Mouse (Mus musculus) intestine, embryonic 15.5 days (tissue): ENCODE data around the gene Camkv. TPM values are rescaled to one million over a fixed set of nuclear protein-coding genes. Genes with fewer than 3 reads are reported as not detected.

Experiments used
- ATAC-seq: fragments of 200-750 bp; cut with Nextera tagmentation; 2 replicates; pipeline ENCODE4 v1.8.0; 2017; ENCODE audit warnings: moderate TSS enrichment, moderate library complexity
- H3K27ac ChIP-seq: fragments of 300-500 bp; sonication (generic); 2 replicates; pipeline ENCODE4 v1.5.1; 2015; ENCODE audit warnings: mild to moderate bottlenecking, inconsistent platforms
- H3K27me3 ChIP-seq: fragments of 300-500 bp; sonication (generic); replicated peaks from 2 replicates; pipeline ENCODE4 v1.6.1; 2015; ENCODE audit warnings: inconsistent platforms
- H3K36me3 ChIP-seq: fragments of 300-500 bp; sonication (generic); 2 replicates; pipeline ENCODE4 v1.6.1; 2015; ENCODE audit warnings: inconsistent platforms
- H3K4me1 ChIP-seq: fragments of 300-500 bp; sonication (generic); replicated peaks from 2 replicates; pipeline ENCODE4 v1.6.1; 2015; ENCODE audit warnings: inconsistent platforms
- H3K4me2 ChIP-seq: fragments of 300-500 bp; sonication (generic); replicated peaks from 2 replicates; pipeline ENCODE4 v1.6.1; 2015; ENCODE audit warnings: mild to moderate bottlenecking, inconsistent platforms
- H3K4me3 ChIP-seq: fragments of 300-500 bp; sonication (generic); replicated peaks from 2 replicates; pipeline ENCODE4 v1.5.1; 2015; ENCODE audit warnings: inconsistent platforms
- H3K9ac ChIP-seq: fragments of 300-500 bp; sonication (generic); 2 replicates; pipeline ENCODE4 v1.6.1; 2015; ENCODE audit warnings: inconsistent platforms
- H3K9me3 ChIP-seq: fragments of 300-500 bp; sonication (generic); 2 replicates; pipeline ENCODE4 v1.6.1; 2016; ENCODE audit warnings: inconsistent platforms
- WGBS: fragments of 180-500 bp; shearing (Covaris S2); methylation state at CpG from one replicate; pipeline ENCODE4 v1.1.7; 2015; 5-methylcytosine and 5-hydroxymethylcytosine counted together
- polyA plus RNA-seq: library from polyadenylated mRNA; unstranded; fragments of >200 nt; fragmentation: Nextera tagmentation; extraction: Ambion mirVana; gene quantifications from 2 replicates; pipeline ENCODE4 v1.2.1, GENCODE M21; 2015

Camkv gene
- polyA plus RNA-seq, 1 experiment from 2014 or later = 2.2 TPM

DNA sequence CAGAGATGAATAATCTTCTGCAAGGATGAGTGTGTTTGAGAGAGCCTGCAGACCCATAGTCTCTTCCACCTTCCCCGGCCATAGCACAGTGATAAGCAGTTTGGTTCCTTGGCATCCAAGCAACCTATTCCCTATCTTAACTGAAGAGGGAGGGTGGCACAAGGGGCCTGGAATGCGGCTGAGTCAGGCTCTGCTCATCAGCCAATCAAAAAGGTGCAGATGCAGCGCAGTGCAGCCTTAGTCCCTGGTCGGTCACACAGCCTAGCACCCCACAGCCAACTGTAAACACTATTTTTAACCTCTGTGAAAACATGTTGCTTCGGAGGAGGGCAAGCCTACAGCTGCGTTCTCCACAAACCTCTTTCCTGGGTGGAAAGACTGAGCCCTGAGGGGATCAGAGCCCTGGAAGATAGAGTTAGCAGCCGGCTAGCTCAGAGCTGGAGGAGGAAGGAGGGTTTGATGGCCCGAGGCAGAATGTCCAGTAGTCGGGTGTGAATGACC is 8.5 kb upstream of the Camkv start:
- Histone ChIP-seq H3K27me3 (no peaks in the 10 kb centered on the region), H3K9ac (no peak overlapping the region), H3K9me3 (no peaks in the 10 kb centered on the region), H3K4me1 (peaks cover 15% of the 10 kb centered on the region), H3K27ac (no peak overlapping the region), H3K4me3 (no peak overlapping the region), H3K4me2 (no peak overlapping the region), H3K36me3 (no peaks in the 10 kb centered on the region)
- 41% methylated on average over 9 of the region's 9 CpGs for WGBS
- no peak for ATAC-seq

DNA sequence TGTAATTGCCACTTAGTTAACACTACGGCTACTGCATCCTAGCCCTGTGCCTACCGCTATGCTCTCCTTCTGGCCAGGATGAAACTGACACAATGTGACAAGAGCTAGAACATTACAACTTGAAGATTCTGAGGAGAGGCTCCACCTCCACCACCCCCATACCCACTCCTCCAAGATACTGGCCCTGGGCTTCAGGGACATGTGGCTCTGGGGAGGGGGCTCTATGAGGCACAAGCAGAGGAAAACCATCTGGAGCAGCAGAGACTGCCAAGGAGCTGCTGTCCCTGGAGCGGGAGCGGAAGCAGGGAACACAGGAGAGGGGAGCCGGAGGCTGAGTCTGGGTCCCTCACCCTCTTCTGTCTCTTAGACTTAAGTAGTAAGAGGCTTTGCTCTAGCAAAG is 7.7 kb upstream of the Camkv start:
- Histone ChIP-seq H3K9me3 (no peaks in the 10 kb centered on the region), H3K27me3 (no peaks in the 10 kb centered on the region), H3K27ac (no peak overlapping the region), H3K4me1 (peaks cover 17% of the 10 kb centered on the region), H3K9ac (no peak overlapping the region), H3K4me2 (no peak overlapping the region), H3K36me3 (no peaks in the 10 kb centered on the region), H3K4me3 (no peak overlapping the region)
- ATAC-seq = no peak
- WGBS = 55% methylated on average over 5 of the region's 5 CpGs

DNA sequence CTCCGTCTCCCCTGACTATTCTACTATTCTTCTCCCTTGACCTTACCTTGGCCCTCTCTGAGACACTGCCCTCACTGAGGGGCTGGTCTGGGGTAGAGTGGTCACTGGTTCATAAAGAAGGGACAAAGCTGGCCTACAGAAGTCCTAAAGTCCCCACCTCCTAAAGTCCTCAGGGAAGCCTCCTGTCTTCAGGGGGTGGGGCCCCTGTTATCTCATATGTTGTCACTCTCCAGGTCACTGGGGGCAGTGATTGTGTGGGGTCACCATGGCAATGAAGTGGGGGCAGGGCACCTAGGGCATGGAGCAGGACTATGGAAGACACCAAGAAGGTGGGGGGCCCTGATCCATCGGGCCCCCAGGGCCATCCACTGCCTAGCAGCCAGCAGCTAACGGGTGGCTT is 7.3 kb upstream of the Camkv start, which contains the start of gene Actl11:
Gene Actl11, plus strand, starts transcription at position 301 of the 400 bp plus-strand sequence.
- Histone ChIP-seq H3K27ac (no peak within 1 kb of the TSS), H3K4me3 (no peak within 1 kb of the TSS), H3K36me3 (no peaks in the 10 kb centered on the region), H3K27me3 (no peaks in the 10 kb centered on the region), H3K9me3 (no peaks in the 10 kb centered on the region), H3K4me2 (no peak within 1 kb of the TSS), H3K9ac (no peak within 1 kb of the TSS), H3K4me1 (peaks cover 17% of the 10 kb centered on the region)
- no peak for ATAC-seq
- 79% methylated on average over 3 of the region's 3 CpGs for WGBS

DNA sequence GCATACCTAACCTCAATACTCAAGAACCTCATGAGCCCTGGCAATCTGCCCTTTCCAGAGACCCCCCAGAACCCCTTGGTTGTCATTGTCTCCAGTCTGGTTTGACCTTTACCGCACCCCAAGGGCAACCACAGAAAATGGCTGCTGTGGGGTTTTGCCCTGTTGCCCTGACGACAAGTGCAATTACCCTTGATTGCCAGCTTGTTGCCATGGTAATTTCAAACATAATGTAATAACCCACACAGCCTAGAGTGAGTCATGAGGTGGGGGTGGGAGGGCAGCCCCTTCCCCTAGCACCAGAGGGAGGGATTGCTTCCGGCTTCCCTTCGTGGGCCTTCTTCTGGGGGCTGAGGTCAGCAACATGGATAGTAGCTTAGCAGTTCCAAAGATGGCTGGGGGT is 3.3 kb upstream of the Camkv start:
- ATAC-seq = peak; percentile 37; the same call in 1 of the 2 replicates
- WGBS = 57% methylated on average over 4 of the region's 4 CpGs

DNA sequence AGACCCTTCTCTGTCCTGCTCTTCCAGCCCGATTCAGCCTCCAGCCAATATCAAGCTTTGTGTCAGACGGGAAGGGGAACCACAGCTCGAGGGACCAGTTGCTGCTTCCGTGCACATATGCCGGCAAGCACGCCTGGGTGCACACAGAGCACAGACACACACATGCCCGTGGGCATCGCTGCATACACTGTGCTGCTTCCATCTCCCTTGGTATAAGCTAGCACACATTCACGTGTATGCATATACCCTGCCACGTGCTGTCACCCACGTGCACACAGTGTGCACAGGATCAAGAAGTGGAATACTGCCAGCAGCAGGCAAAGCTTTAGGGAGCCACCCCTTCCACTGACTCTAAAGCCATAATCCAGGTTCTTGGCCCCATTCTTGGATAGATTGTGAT is 1.3 kb upstream of the Camkv start:
- Histone ChIP-seq H3K9ac (no peak overlapping the region), H3K4me1 (peaks cover 17% of the 10 kb centered on the region), H3K9me3 (no peaks in the 10 kb centered on the region), H3K36me3 (no peaks in the 10 kb centered on the region), H3K4me3 (no peak overlapping the region), H3K27me3 (peaks cover 23% of the 10 kb centered on the region), H3K4me2 (no peak overlapping the region), H3K27ac (no peak overlapping the region)
- no peak for ATAC-seq
- 87% methylated on average over 11 of the region's 11 CpGs for WGBS

More for the DNA sequence above, 3.3 kb upstream of the Camkv start:
- Histone ChIP-seq H3K36me3 (no peaks in the 10 kb centered on the region), H3K4me2 (no peak overlapping the region), H3K9ac (no peak overlapping the region), H3K27me3 (peaks cover 18% of the 10 kb centered on the region), H3K9me3 (no peaks in the 10 kb centered on the region), H3K27ac (no peak overlapping the region), H3K4me1 (peaks cover 26% of the 10 kb centered on the region), H3K4me3 (no peak overlapping the region)

DNA sequence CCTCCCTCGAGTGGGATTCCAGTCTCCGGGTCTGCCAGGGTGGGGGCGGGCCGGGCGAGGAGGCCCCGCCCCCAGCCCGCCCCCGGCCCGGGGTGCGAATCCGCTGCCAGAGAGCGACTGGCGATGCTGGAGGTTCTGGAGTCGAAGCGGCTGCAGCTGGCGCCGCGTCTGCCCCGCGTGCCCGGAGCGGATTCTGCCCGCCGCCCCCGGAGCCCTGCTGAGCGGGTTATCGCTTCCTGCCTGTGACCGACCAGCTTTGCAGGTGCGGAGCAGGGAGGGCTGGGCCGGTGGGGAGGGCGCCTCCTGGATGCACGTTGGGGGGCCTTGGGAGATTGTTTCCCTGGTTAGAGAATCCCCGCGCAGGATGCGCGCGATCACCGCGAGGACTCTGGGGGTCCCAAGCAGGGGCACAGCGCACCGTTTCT is 328 bp downstream of the Camkv start:
- Histone ChIP-seq H3K27ac (no peak overlapping the region), H3K4me3 (peak overlapping the region; percentile 39), H3K9me3 (no peaks in the 10 kb centered on the region), H3K4me1 (peaks cover 17% of the 10 kb centered on the region), H3K4me2 (peak overlapping the region; percentile 88), H3K9ac (peak overlapping the region; percentile 28), H3K27me3 (peaks cover 23% of the 10 kb centered on the region), H3K36me3 (no peaks in the 10 kb centered on the region)
- peak; percentile 53 for ATAC-seq
- 1% methylated on average over 41 of the region's 41 CpGs for WGBS

DNA sequence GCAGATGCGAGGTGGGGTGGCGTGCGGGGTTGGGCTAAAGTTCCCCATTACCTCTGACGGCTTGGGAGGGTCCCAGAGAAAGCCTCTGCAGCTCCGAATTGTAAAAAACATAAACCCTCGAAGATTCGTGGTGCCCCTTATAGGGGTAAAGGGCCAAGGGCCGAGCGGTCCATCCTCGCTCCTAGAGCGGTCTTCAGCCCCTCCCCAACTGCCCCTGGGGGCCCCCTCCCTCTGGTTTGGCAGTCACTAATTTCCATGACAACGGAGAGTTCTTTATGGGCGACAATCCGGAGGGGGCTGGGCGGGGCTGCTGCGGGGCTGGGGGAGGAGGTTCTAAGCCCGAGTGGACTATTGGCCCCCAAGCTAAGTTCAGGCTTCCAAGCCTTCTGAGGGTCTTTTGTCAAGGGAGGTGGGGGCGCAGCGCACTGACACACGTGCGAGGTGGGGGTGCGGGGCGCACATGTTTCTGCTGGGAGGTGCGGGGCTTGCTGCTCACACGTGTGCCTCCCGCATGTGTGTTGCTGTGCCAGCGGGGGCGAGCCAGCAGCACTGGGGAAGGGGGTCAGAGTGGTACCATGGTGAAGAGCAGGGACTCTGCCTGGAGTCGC is 845 bp downstream of the Camkv start:
- Histone ChIP-seq H3K9me3 (no peaks in the 10 kb centered on the region), H3K4me2 (peak overlapping the region; percentile 88), H3K9ac (peak overlapping the region; percentile 28), H3K4me1 (peaks cover 17% of the 10 kb centered on the region), H3K27ac (no peak overlapping the region), H3K4me3 (peak overlapping the region; percentile 39), H3K36me3 (no peaks in the 10 kb centered on the region), H3K27me3 (peaks cover 25% of the 10 kb centered on the region)
- 5% methylated on average over 29 of the region's 29 CpGs for whole genome bisulfite sequencing
- peak; percentile 29; the same call in 1 of the 2 replicates for ATAC-seq

DNA sequence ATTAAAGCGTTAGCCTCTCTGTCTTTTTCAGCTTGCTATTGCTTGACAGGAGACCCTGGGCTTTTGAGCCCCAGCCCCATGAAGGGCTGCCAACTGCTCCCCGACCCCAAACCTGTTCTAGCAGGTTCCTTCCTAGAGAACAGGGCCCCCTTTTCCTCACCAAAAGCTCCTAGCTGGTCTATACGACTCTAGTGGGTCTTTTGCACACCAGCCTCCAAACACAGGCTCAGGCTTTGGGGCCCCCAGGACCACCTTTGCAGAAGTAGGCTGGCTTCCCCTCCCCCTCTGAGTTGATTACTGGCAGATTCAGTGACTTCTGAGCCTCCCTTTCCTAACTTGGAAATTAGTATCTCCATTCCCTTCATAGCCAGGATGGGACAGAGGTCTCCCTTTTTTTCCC is 1.4 kb downstream of the Camkv start:
- Histone ChIP-seq H3K27me3 (peaks cover 25% of the 10 kb centered on the region), H3K4me3 (no peak overlapping the region; the same call in 1 of the 2 replicates), H3K36me3 (no peaks in the 10 kb centered on the region), H3K9ac (no peak overlapping the region), H3K4me1 (peaks cover 15% of the 10 kb centered on the region), H3K9me3 (no peaks in the 10 kb centered on the region), H3K27ac (no peak overlapping the region), H3K4me2 (peak overlapping the region; percentile 88)
- ATAC-seq = no peak
- WGBS = 23% methylated on average over 3 of the region's 3 CpGs

DNA sequence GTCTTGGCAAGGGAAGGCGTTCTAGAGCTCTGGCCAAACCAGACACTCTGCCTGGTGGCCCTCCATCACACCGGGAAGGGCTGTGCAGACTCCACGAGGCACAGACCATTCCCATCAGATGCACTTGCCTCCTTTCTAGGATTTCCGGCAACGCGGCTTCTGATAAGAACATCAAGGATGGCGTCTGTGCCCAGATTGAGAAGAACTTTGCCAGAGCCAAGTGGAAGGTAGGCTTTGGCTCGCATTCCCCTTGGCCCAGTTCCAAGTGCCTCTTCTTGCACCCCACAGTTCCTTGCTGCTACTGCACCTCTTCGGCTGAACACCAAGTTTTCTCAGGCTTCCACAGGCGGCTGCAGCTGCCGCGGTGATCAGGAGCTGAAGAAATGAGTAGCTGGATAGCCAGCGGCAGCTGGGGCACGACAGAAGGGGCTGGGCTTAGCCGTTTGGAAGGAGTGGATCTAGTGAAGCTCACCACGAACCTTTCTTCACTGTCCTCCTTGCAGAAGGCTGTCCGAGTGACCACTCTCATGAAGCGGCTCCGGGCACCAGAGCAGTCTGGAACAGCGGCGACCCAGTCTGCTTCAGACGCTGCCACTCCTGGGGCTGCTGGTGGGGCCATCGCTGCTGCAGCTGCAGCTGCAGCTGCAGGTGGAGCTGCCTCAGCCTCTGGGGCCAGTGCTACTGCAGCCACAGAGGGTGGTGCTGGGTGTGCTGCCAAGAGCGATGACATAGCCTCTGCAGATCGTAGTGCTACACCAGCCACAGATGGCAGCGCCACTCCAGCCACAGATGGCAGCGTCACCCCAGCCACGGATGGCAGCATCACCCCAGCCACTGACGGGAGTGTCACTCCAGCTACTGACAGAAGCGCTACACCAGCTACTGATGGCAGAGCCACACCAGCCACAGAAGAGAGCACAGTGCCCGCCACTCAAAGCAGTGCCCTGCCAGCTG is 12.0 kb downstream of the Camkv start:
- Histone ChIP-seq H3K27ac (no peak overlapping the region), H3K9me3 (no peaks in the 10 kb centered on the region), H3K9ac (no peak overlapping the region), H3K4me2 (no peak overlapping the region), H3K36me3 (no peaks in the 10 kb centered on the region), H3K4me1 (peaks cover 3% of the 10 kb centered on the region), H3K27me3 (no peaks in the 10 kb centered on the region), H3K4me3 (no peak overlapping the region)
- 88% methylated on average over 31 of the region's 31 CpGs for WGBS
- no peak for ATAC-seq

DNA sequence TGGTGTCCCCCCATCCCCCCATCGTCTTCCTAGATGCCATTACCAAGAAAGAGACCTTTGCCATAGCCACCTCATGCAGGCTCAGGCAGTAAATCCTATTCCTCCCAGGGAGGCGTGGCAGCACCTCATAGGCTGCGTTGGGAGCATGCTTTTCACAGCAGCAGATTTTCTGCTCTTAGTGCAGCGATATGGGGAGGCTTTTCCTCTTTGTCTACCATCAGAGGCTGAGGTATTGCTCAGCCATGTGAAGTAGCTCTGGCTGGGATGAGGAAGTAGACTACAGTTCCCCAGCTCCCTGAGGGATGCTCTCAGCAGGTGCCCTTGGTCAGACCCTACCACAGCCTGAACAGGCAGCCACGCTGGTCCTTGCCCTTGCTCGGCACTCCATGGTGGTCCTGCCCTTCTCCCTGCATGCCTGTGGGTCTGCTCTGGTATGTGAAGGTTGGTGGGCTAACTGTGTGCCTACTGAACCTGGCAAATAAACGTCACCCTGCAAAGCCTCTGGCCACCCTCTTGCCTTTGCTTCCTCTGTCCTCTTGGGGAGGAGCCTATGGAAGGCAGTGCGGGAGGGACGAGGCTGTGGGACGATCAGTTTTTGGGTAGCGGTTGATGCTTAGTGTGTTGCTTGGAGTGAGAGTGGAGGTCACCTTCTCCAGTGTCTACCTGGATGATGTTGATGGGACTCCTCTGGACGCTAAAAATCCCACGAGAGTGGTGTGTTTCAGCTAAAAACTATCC is 13.9 kb downstream of the Camkv start:
- H3K4me3 ChIP-seq = no peak overlapping the region
- H3K9ac ChIP-seq = no peak overlapping the region
- H3K27ac ChIP-seq = no peak overlapping the region
- peaks cover 3% of the 10 kb centered on the region for H3K4me1 ChIP-seq
- H3K27me3 ChIP-seq = no peaks in the 10 kb centered on the region
- no peak overlapping the region for H3K4me2 ChIP-seq
- no peaks in the 10 kb centered on the region for H3K9me3 ChIP-seq
- no peak for ATAC-seq
- WGBS = 75% methylated on average over 13 of the region's 13 CpGs
- no peaks in the 10 kb centered on the region for H3K36me3 ChIP-seq

DNA sequence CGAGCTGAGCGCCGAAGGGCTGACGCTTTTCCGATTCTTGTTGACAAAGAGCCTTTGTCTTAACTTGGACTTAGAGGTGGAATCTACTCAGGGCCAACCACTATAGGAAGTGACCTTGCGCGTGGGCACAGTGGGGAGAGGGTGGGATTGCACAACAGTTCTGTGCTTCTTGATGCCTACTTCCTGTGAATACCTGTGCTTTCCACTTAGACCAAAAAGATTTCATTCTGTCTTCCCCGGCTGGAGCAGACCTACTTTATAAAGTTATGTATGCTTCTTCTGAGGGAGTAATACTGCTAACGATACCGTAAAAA is 14.4 kb downstream of the Camkv start, which contains the start of gene Traip:
Gene Traip, plus strand, starts transcription at position 215 of the 314 bp plus-strand sequence.
- Histone ChIP-seq H3K36me3 (no peaks in the 10 kb centered on the region), H3K9me3 (no peaks in the 10 kb centered on the region), H3K4me1 (peaks cover 3% of the 10 kb centered on the region), H3K4me3 (peak within 1 kb of the TSS; percentile 68), H3K27ac (peak within 1 kb of the TSS; percentile 74), H3K4me2 (peak within 1 kb of the TSS; percentile 75), H3K27me3 (no peaks in the 10 kb centered on the region), H3K9ac (peak within 1 kb of the TSS; percentile 53)
- ATAC-seq = no peak
- 87% methylated on average over 10 of the region's 10 CpGs for WGBS
